Mouse (Mus musculus) forebrain, embryonic 14.5 days (tissue): ENCODE results near the gene Mstn. TPM values are rescaled to one million over a fixed set of nuclear protein-coding genes. Genes with fewer than 3 reads are reported as not detected.

ENCODE experiments used
- ATAC-seq: fragments of 200-750 bp; cut with Nextera tagmentation; 2 replicates; pipeline ENCODE4 v1.8.0; 2017; ENCODE audit warnings: mild to moderate bottlenecking, moderate library complexity
- DNase-seq: peaks from one replicate; pipeline ENCODE4 v3.0.0-alpha.2; 2015; ENCODE audit warnings: low spot score
- H3K27ac ChIP-seq: fragments of 300-500 bp; sonication (generic); 2 replicates; pipeline ENCODE4 v1.5.1; 2014; ENCODE audit warnings: low read depth, mild to moderate bottlenecking, control low read depth, low read length, moderate library complexity
- H3K27me3 ChIP-seq: fragments of 300-500 bp; sonication (generic); replicated peaks from 2 replicates; pipeline ENCODE4 v1.6.1; 2014; ENCODE audit warnings: low read length, control low read depth, mixed read lengths; ENCODE audit not compliant: control insufficient read depth, insufficient read depth
- H3K36me3 ChIP-seq: fragments of 300-500 bp; sonication (generic); 2 replicates; pipeline ENCODE4 v1.6.1; 2014; ENCODE audit warnings: low read length, control low read depth; ENCODE audit not compliant: control insufficient read depth, insufficient read depth
- H3K4me1 ChIP-seq: fragments of 300-500 bp; sonication (generic); 2 replicates; pipeline ENCODE4 v1.6.1; 2014; ENCODE audit warnings: antibody characterized with exemption, low read length, control low read depth; ENCODE audit not compliant: control insufficient read depth, insufficient read depth
- H3K4me2 ChIP-seq: fragments of 300-500 bp; sonication (generic); 2 replicates; pipeline ENCODE4 v1.6.1; 2014; ENCODE audit warnings: mild to moderate bottlenecking, control low read depth, low read length
- H3K4me3 ChIP-seq: fragments of 300-500 bp; sonication (generic); 2 replicates; pipeline ENCODE4 v1.5.1; 2014; ENCODE audit warnings: low read depth, low read length, control low read depth
- H3K9ac ChIP-seq: fragments of 300-500 bp; sonication (generic); 2 replicates; pipeline ENCODE4 v1.6.1; 2014; ENCODE audit warnings: mild to moderate bottlenecking, low read length, control low read depth, moderate library complexity
- H3K9me3 ChIP-seq: fragments of 300-500 bp; sonication (generic); replicated peaks from 2 replicates; pipeline ENCODE4 v1.6.1; 2016; ENCODE audit warnings: low read length, control low read depth, mixed read lengths; ENCODE audit not compliant: control insufficient read depth
- WGBS: fragments of 180-500 bp; shearing (Covaris S2); extraction: QIAGEN DNeasy Blood & Tissue Kit; methylation state at CpG from one replicate; pipeline ENCODE4 v1.1.7; 2014; 5-methylcytosine and 5-hydroxymethylcytosine counted together
- polyA plus RNA-seq: library from polyadenylated mRNA; unstranded; fragments of >200 nt; fragmentation: Nextera tagmentation; extraction: Ambion mirVana; gene quantifications from 2 replicates; pipeline ENCODE4 v1.2.1, GENCODE M21; 2014

The Mstn gene
- 0.32 and 0.73 TPM in 2 replicates for polyA plus RNA-seq

GRCm38 (mm10) chr1:53061340-53061739 lies at the start of gene Mstn:
Gene Mstn (plus strand): TSS chr1:53061640.
- no peak for ATAC-seq
- Histone ChIP-seq H3K27ac (no peak within 1 kb of the TSS), H3K27me3 (no peaks in the 10 kb centered on the region), H3K9ac (peak within 1 kb of the TSS; percentile 41), H3K4me1 (peaks cover 3% of the 10 kb centered on the region; the same call in 1 of the 2 replicates), H3K4me3 (no peak within 1 kb of the TSS), H3K4me2 (no peak within 1 kb of the TSS), H3K9me3 (no peaks in the 10 kb centered on the region), H3K36me3 (no peaks in the 10 kb centered on the region)
- no peak for DNase-seq
- 62% methylated on average over 6 of the region's 6 CpGs for WGBS

GRCm38 (mm10) chr1:53014716-53015115 lies 46.7 kb upstream of the Mstn start:
- DNase-seq (no peak), ATAC-seq (no peak)
- H3K27ac ChIP-seq = no peak overlapping the region
- WGBS = 94% methylated on average over 6 of the region's 6 CpGs
- no peaks in the 10 kb centered on the region for H3K27me3 ChIP-seq
- no peaks in the 10 kb centered on the region for H3K9me3 ChIP-seq
- H3K4me1 ChIP-seq = no peaks in the 10 kb centered on the region
- H3K9ac ChIP-seq = no peak overlapping the region
- H3K4me2 ChIP-seq = no peak overlapping the region
- no peaks in the 10 kb centered on the region for H3K36me3 ChIP-seq
- no peak overlapping the region for H3K4me3 ChIP-seq

GRCm38 (mm10) chr1:53015606-53016005 lies 45.8 kb upstream of the Mstn start:
- WGBS = 31% methylated on average over 5 of the region's 5 CpGs
- ATAC-seq = no peak
- no peak overlapping the region for H3K4me3 ChIP-seq
- no peak overlapping the region for H3K27ac ChIP-seq
- H3K9me3 ChIP-seq = no peaks in the 10 kb centered on the region
- H3K27me3 ChIP-seq = no peaks in the 10 kb centered on the region
- no peak overlapping the region for H3K9ac ChIP-seq
- H3K36me3 ChIP-seq = no peaks in the 10 kb centered on the region
- DNase-seq = no peak
- no peak overlapping the region for H3K4me2 ChIP-seq
- no peaks in the 10 kb centered on the region for H3K4me1 ChIP-seq

- 0 out of 2 replicates have a peak overlapping the region, but pooled peaks have one; percentile 5 for H3K27ac ChIP-seq
- WGBS = 74% methylated on average over 3 of the region's 3 CpGs
- no peak overlapping the region for H3K9ac ChIP-seq
- no peaks in the 10 kb centered on the region for H3K36me3 ChIP-seq
- ATAC-seq (peak; percentile 29; the same call in 1 of the 2 replicates), DNase-seq (peak; percentile 33)
- H3K4me1 ChIP-seq = no peaks in the 10 kb centered on the region
- H3K4me3 ChIP-seq = no peak overlapping the region
- H3K4me2 ChIP-seq = no peak overlapping the region
- no peaks in the 10 kb centered on the region for H3K27me3 ChIP-seq
- H3K9me3 ChIP-seq = no peaks in the 10 kb centered on the region
Observed at GRCm38 (mm10) chr1:53018746-53019505, 42.5 kb upstream of the Mstn start.

- H3K9ac ChIP-seq = no peak within 1 kb of the TSS
- 0 out of 2 replicates have a peak within 1 kb of the TSS, but pooled peaks have one; percentile 5 for H3K27ac ChIP-seq
Observed at GRCm38 (mm10) chr1:53020079-53020478, 41.4 kb upstream of the Mstn start, which contains the start of gene 1700019D03Rik. Gene 1700019D03Rik (minus strand): TSS chr1:53020179.

GRCm38 (mm10) chr1:53032550-53032949 lies 28.9 kb upstream of the Mstn start:
- H3K9me3 ChIP-seq = no peaks in the 10 kb centered on the region
- no peak for ATAC-seq
- H3K4me2 ChIP-seq = no peak overlapping the region
- H3K4me1 ChIP-seq = no peaks in the 10 kb centered on the region
- no peaks in the 10 kb centered on the region for H3K36me3 ChIP-seq
- H3K27me3 ChIP-seq = no peaks in the 10 kb centered on the region
- no peak overlapping the region for H3K4me3 ChIP-seq
- no peak overlapping the region for H3K27ac ChIP-seq
- H3K9ac ChIP-seq = no peak overlapping the region
- peak; percentile 66 for DNase-seq

More at GRCm38 (mm10) chr1:53020079-53020478, 41.4 kb upstream of the Mstn start, which contains the start of gene 1700019D03Rik:
- no peak within 1 kb of the TSS for H3K4me3 ChIP-seq
- H3K27me3 ChIP-seq = no peaks in the 10 kb centered on the region
- 63% methylated on average over 5 of the region's 5 CpGs for WGBS
- no peak for DNase-seq
- H3K9me3 ChIP-seq = no peaks in the 10 kb centered on the region
- ATAC-seq = no peak
- no peak within 1 kb of the TSS for H3K4me2 ChIP-seq
- no peaks in the 10 kb centered on the region for H3K4me1 ChIP-seq
- no peaks in the 10 kb centered on the region for H3K36me3 ChIP-seq

- DNase-seq = no peak
- ATAC-seq = no peak
- H3K36me3 ChIP-seq = no peaks in the 10 kb centered on the region
- no peak overlapping the region for H3K4me2 ChIP-seq
- H3K4me3 ChIP-seq = no peak overlapping the region
- no peaks in the 10 kb centered on the region for H3K9me3 ChIP-seq
- no peaks in the 10 kb centered on the region for H3K27me3 ChIP-seq
- no peak overlapping the region for H3K9ac ChIP-seq
- 87% methylated on average over 5 of the region's 5 CpGs for WGBS
- no peak overlapping the region for H3K27ac ChIP-seq
- no peaks in the 10 kb centered on the region for H3K4me1 ChIP-seq
Observed at GRCm38 (mm10) chr1:53037443-53037871, 24.0 kb upstream of the Mstn start.

- ATAC-seq (no peak), DNase-seq (no peak)
- H3K36me3 ChIP-seq = no peaks in the 10 kb centered on the region
- WGBS = 84% methylated on average over 8 of the region's 8 CpGs
- no peak overlapping the region for H3K4me2 ChIP-seq
- H3K4me1 ChIP-seq = no peaks in the 10 kb centered on the region
- H3K9me3 ChIP-seq = no peaks in the 10 kb centered on the region
- no peak overlapping the region for H3K4me3 ChIP-seq
- no peak overlapping the region for H3K27ac ChIP-seq
- no peaks in the 10 kb centered on the region for H3K27me3 ChIP-seq
- H3K9ac ChIP-seq = no peak overlapping the region
Observed at GRCm38 (mm10) chr1:53049763-53050427, 11.5 kb upstream of the Mstn start.
